Comparison of ENCODE assay signal across 25 mouse cellular contexts in genomic region chr14:76671023-76671422, GRCm38 (mm10).
DNase-seq lines count a peak whose midpoint lies in the region; ATAC-seq and TF ChIP-seq lines count a peak whose summit lies in the region.
"Had no signal": no experiment of that assay in that cellular context is flagged by ENCODE, and none has a peak within 500 bp of the region (broad histone marks: within the 10 kb centered on the region; RNA-seq: fewer than 3 reads in every experiment).

No protein-coding gene starts in this region.

- no peaks in the 10 kb centered on the region for H3K36me3 ChIP-seq in embryonic facial prominence, embryonic 14.5 days (ENCODE audit: control insufficient read depth, insufficient read depth, low read length)
- H3K36me3 ChIP-seq in embryonic facial prominence, embryonic 10.5 days (replicated peaks), result no peaks in the 10 kb centered on the region
- H3K36me3 ChIP-seq in lung, embryonic 15.5 days, result no peaks in the 10 kb centered on the region
- no peaks in the 10 kb centered on the region for H3K36me3 ChIP-seq in lung, postnatal 0 days (ENCODE audit: insufficient read depth, low read length)
- H3K36me3 ChIP-seq: embryonic facial prominence, embryonic 13.5 days; forebrain, embryonic 15.5 days; G1E had no signal

- no peak for TF ChIP-seq CTCF in lung, adult 2 months (IDR thresholded peaks at IDR 0.05; ENCODE audit: insufficient read depth, low read length)
- no peak for TF ChIP-seq CTCF in lung, postnatal 0 days (IDR thresholded peaks at IDR 0.05)

- ATAC-seq in embryonic facial prominence, embryonic 14.5 days (ENCODE audit: low read depth), result 0 out of 2 replicates have a peak, but pooled peaks have one; percentile 32
- 0 out of 2 replicates have a peak, but pooled peaks have one; percentile 19 for ATAC-seq in lung, embryonic 15.5 days (ENCODE audit: borderline replicate concordance, extremely low read depth, low FRiP score, low TSS enrichment)
- ATAC-seq in lung, postnatal 0 days, result 0 out of 2 replicates have a peak, but pooled peaks have one; percentile 13
- ATAC-seq: activated CD4-positive, CD25-positive, alpha-beta regulatory T cell, adult 4 months; CD4-positive, CD25-positive, alpha-beta regulatory T cell, adult 4 months; forebrain, embryonic 13.5 days; forebrain, embryonic 15.5 days; Patski had no signal

- no peak for TF ChIP-seq POLR2A in lung, adult 2 months (IDR thresholded peaks at IDR 0.05; ENCODE audit: borderline replicate concordance, extremely low read depth, low read depth, low read length)

- TF ChIP-seq EP300 in lung, postnatal 0 days (IDR thresholded peaks at IDR 0.05), result peak; percentile 74

- no peak for DNase-seq in embryonic facial prominence, embryonic 14.5 days (ENCODE audit: low spot score)
- DNase-seq in embryonic facial prominence, embryonic 10.5 days (ENCODE audit: low spot score), result no peak
- DNase-seq in lung, adult 2 months, result no peak
- DNase-seq in lung, postnatal 0 days (ENCODE audit: low spot score), result peak; percentile 52
- DNase-seq in lung, postnatal 25 days (ENCODE audit: low spot score), result no peak
- peak; percentile 39 for DNase-seq in urinary bladder, postnatal 14 days (ENCODE audit: low spot score)
- DNase-seq in urinary bladder, adult 2 months (ENCODE audit: low spot score), result no peak
- DNase-seq: adrenal gland, adult 8-10 months; adrenal gland, postnatal 14 days; adrenal gland, postnatal 36 days; B cell, adult 2 months; cerebellum, adult 11-12 months; cerebellum, adult 2 months; cerebellum, adult 9-10 months; cerebellum, postnatal 10 days; cerebellum, postnatal 25 days had no signal

- peaks cover 13% of the 10 kb centered on the region for H3K4me1 ChIP-seq in embryonic facial prominence, embryonic 14.5 days (ENCODE audit: control insufficient read depth, insufficient read depth, low read length)
- peaks cover 26% of the 10 kb centered on the region for H3K4me1 ChIP-seq in embryonic facial prominence, embryonic 10.5 days
- peaks cover 37% of the 10 kb centered on the region for H3K4me1 ChIP-seq in lung, embryonic 15.5 days
- H3K4me1 ChIP-seq in lung, adult 2 months (ENCODE audit: control insufficient read depth, insufficient read depth, low read length), result peaks cover 15% of the 10 kb centered on the region
- H3K4me1 ChIP-seq in lung, postnatal 0 days (ENCODE audit: insufficient read depth, low read depth, low read length), result peaks cover 11% of the 10 kb centered on the region; the same call in 1 of the 2 replicates

- H3K9ac ChIP-seq in embryonic facial prominence, embryonic 14.5 days (ENCODE audit: low read depth, low read length), result no peak overlapping the region
- no peak overlapping the region for H3K9ac ChIP-seq in lung, embryonic 15.5 days
- no peak overlapping the region for H3K9ac ChIP-seq in lung, postnatal 0 days (replicated peaks; ENCODE audit: low read depth)
- H3K9ac ChIP-seq: embryonic facial prominence, embryonic 13.5 days; forebrain, embryonic 13.5 days; forebrain, embryonic 15.5 days had no signal

- no peaks in the 10 kb centered on the region for H3K27me3 ChIP-seq in embryonic facial prominence, embryonic 14.5 days (replicated peaks; ENCODE audit: control insufficient read depth, insufficient read depth, low read length)
- H3K27me3 ChIP-seq in embryonic facial prominence, embryonic 10.5 days (replicated peaks; ENCODE audit: low read depth, poor library complexity, severe bottlenecking), result no peaks in the 10 kb centered on the region
- no peaks in the 10 kb centered on the region for H3K27me3 ChIP-seq in lung, embryonic 15.5 days
- no peaks in the 10 kb centered on the region for H3K27me3 ChIP-seq in lung, postnatal 0 days (replicated peaks; ENCODE audit: insufficient read depth, low read length)
- H3K27me3 ChIP-seq: CH12.LX; embryonic facial prominence, embryonic 13.5 days; forebrain, embryonic 13.5 days; forebrain, embryonic 15.5 days; Patski had no signal

- H3K4me3 ChIP-seq in embryonic facial prominence, embryonic 14.5 days (ENCODE audit: low read depth, low read length), result no peak overlapping the region
- H3K4me3 ChIP-seq in embryonic facial prominence, embryonic 10.5 days, result no peak overlapping the region
- no peak overlapping the region for H3K4me3 ChIP-seq in lung, embryonic 15.5 days
- no peak overlapping the region for H3K4me3 ChIP-seq in lung, adult 2 months (replicated peaks; ENCODE audit: extremely low read depth, low read depth, low read length)
- no peak overlapping the region for H3K4me3 ChIP-seq in lung, postnatal 0 days (ENCODE audit: low read depth, low read length)
- H3K4me3 ChIP-seq: embryonic facial prominence, embryonic 13.5 days; forebrain, embryonic 13.5 days; forebrain, embryonic 15.5 days had no signal

- H3K27ac ChIP-seq in embryonic facial prominence, embryonic 14.5 days (replicated peaks; ENCODE audit: low read depth, low read length), result no peak overlapping the region
- no peak overlapping the region for H3K27ac ChIP-seq in embryonic facial prominence, embryonic 10.5 days (replicated peaks)
- 0 out of 2 replicates have a peak overlapping the region, but pooled peaks have one; percentile 41 for H3K27ac ChIP-seq in lung, embryonic 15.5 days
- no peak overlapping the region for H3K27ac ChIP-seq in lung, postnatal 0 days (ENCODE audit: low read length)
- H3K27ac ChIP-seq: embryonic facial prominence, embryonic 13.5 days; forebrain, embryonic 13.5 days; forebrain, embryonic 15.5 days had no signal

- no peak overlapping the region for H3K4me2 ChIP-seq in embryonic facial prominence, embryonic 14.5 days (ENCODE audit: low read depth, low read length)
- no peak overlapping the region for H3K4me2 ChIP-seq in lung, embryonic 15.5 days
- no peak overlapping the region for H3K4me2 ChIP-seq in lung, postnatal 0 days (replicated peaks; ENCODE audit: low read depth, low read length)
- H3K4me2 ChIP-seq: embryonic facial prominence, embryonic 13.5 days; forebrain, embryonic 13.5 days; forebrain, embryonic 15.5 days had no signal

- WGBS in embryonic facial prominence, embryonic 14.5 days, result 71% methylated on average over 4 of the region's 4 CpGs
- WGBS in embryonic facial prominence, embryonic 10.5 days, result 87% methylated on average over 4 of the region's 4 CpGs
- 36% methylated on average over 4 of the region's 4 CpGs for WGBS in lung, embryonic 15.5 days
- WGBS in lung, adult 2 months, result 35% methylated on average over 4 of the region's 4 CpGs
- 30% methylated on average over 4 of the region's 4 CpGs for WGBS in lung, postnatal 0 days

- no peaks in the 10 kb centered on the region for H3K9me3 ChIP-seq in embryonic facial prominence, embryonic 14.5 days (ENCODE audit: control insufficient read depth, low read length)
- no peaks in the 10 kb centered on the region for H3K9me3 ChIP-seq in embryonic facial prominence, embryonic 10.5 days
- no peaks in the 10 kb centered on the region for H3K9me3 ChIP-seq in lung, embryonic 15.5 days
- H3K9me3 ChIP-seq in lung, postnatal 0 days (ENCODE audit: low read length), result no peaks in the 10 kb centered on the region
- H3K9me3 ChIP-seq: embryonic facial prominence, embryonic 13.5 days; forebrain, embryonic 13.5 days; forebrain, embryonic 15.5 days had no signal

Comparison
In these comparisons a context has a peak if more than half of its experiments do, and no peak if none do; other contexts are left out.
1. DNase-seq: peak in lung, postnatal 0 days (single experiment) and urinary bladder, postnatal 14 days (single experiment); none in embryonic facial prominence, embryonic 14.5 days (single experiment), embryonic facial prominence, embryonic 10.5 days (single experiment), lung, adult 2 months (single experiment), lung, postnatal 25 days (single experiment) and urinary bladder, adult 2 months (single experiment).
2. Peak in every context shown above with its lines, with median percentiles within 50 percentile points of each other: ATAC-seq.